Mouse (Mus musculus): ENCODE results near the gene Tbrg1.

The Tbrg1 gene

DNA sequence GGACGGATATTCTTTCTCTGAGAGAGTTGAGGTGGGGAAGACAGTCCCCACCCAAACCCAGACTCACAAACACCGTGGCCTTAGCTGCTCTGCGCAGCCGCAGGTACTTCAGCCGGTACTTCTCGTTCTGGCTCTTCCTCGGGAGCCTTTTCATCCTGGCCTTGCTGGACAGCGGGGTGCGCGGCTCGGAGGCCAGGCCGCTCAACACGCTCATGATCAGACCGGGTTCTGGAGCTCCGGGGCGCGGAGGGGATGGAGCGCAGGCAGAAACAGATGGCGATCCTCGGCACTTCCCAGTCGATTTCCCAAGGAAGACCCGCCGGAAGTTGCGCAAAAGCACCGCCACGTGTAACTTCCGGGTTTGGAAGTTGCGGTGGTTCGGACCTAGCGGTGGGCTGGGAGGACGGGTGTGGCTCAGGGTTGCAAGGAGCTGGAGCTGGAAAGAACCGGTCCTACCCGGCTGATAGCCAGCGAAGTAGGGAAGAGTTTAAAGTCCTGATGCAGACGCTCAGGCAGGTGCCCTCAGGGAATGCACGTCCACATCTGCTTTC is at the start of gene Tbrg1:
Gene Tbrg1 (minus strand): TSS at position 382 of the 551 bp plus-strand sequence.
- peak; percentile 77 for DNase-seq (ENCODE audit: low spot score)

DNA sequence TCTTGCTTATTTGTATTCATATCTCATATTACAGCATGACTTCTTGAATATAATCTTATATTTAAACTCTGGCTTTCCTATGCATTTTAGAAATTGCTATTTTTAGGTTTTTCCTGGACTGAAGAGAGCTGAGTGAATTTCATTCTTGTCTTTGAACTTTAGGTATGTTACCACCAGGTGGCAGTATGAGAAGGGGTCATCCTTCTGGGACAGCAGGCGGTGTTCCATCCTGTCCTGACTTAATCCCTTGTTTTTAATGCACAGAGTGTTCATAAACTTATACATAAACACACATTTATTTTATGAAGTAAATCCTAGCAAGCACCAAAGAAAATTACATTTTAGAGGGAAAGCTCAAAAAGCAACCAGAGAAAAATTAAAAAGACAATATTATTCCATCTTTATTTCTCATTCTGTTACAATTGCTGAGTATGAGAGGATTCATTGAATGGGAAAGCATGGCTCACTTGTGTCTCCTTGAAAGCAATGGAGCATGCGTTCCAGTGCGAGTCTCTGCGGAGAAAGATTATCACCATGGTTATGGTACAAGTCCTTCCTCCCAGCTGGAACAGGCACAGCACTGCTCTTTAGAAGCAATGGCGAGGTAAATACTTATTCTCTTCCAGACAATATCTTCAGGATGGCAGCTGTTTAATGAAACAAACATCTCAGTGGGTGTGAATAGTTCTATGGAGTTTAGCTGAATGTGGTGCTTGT is 33.0 kb upstream of the Tbrg1 start:
- no peak for DNase-seq (ENCODE audit: low spot score)

DNA sequence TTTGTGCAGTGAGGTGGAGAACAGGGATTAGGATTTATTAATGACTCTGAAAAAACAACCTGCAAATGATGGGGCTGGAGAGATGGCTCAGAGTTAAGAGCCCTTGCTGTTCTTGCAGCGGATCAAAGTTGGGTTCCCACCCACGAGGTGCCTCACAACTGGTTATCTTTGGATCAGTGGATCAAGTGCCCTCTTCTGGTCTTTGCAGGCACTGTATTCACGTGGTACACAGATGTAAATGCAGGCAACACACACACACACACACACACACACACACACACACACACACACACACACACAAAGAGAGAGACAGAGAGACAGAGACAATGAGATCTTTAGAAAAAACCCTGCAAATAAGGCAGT is 30.8 kb upstream of the Tbrg1 start:
- no peak for DNase-seq (ENCODE audit: low spot score)

DNA sequence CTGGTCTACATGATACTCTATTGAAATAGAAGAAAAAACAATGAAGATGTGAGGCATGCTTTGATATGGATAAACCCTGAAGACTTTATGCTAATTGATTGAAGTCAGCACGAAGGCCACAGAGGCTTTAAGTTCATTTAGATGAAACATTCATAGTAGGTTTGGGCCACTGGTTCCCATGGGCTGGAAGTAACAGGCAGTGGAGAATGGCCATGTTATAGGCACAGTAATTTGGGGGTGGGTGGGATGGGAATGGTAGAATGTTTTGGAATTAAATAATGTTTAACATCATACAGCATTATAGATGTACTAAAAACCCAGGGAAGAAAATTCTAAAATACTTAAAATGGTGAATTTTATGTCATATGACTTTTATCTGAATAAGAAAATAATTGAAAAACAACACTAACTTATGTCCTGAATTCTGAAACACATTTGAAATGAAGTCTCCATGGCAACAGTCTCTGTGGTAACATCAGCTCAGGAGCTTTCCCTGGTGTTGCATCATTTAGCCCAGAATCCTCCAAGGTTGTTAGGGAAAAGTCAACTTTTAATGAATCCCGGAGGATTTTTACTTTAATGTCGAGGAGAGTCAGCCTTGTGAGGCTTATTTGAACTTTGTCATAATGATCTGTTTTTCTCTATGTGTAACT is 30.3 kb upstream of the Tbrg1 start:
- DNase-seq (ENCODE audit: low spot score) = no peak

DNA sequence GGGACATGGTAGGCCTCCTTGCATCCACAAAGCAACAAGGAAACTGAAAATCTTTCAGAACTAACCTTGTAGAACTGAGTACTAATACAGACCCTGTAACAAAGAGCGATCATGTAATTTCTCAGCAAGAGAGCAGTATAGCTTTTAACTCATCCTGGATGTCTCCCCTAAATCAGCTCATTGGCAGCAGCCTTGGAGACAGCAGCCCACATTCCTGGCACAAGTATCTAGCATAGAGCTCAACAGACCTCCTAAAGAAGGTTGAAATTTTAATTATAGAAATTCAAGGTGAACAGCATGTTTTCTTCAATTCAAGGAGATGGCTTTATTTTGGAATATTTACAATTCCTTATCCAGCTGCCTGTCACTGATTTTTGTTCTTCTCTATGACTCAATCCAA is 24.0 kb upstream of the Tbrg1 start:
- no peak for DNase-seq (ENCODE audit: low spot score)

DNA sequence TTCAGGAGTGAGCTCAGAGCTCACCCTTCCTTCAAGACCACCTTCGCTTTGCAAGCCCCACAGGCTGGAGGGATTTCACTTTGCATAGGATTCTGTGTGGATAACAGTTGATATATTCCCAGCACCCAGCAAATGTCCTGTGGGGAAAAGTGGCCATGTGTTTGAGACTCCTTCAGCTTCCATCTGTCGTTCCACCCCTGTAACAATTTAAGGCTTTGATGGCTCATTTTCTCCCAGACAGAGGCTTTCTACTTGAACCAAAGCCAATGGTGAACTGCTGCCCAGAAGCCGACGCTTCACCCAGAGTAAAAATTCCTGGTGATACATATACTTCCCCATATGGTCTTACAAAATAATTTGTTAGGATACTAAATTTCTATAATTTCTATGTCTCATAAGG is 18.2 kb upstream of the Tbrg1 start:
- no peak for DNase-seq (ENCODE audit: low spot score)

DNA sequence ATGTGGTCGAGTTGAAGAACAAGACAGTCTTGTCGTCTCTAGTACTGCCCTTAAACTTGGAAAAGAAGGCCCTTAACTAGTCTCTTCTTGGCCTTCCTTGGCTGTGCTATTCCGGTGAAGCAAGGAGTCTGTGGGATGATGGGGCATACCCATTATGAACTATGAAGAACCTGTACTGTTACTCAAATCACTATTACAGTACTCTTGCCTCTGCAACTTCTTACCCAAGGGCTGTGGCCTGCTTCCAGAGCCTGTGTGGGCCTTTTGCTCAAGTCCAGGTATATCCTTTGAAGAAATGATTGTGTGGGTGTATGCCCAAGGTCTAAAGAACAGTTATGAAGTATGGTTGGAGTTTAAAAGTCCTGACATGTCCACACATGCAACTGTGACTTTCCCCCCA is 13.1 kb upstream of the Tbrg1 start:
- no peak for DNase-seq (ENCODE audit: low spot score)

DNA sequence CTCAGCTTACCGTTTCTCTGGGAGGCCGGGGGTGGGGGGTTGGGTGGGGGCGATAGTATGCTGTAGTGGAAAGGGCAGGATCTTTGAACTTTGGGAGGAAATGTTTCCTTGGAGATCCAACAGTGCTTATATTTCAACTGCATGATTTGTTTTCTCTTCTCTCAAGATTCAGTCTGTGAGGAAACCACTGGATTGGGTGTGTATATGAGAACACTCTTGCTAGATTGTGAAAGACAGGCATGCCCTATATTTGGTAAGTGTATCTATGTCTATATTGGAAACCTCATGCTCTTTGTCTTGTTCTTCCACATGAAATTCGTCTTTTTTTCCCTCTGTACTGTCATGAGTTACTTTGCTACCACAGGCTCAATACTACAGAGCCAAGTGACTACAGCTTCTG is 12.6 kb upstream of the Tbrg1 start:
- DNase-seq (ENCODE audit: low spot score) = no peak

DNA sequence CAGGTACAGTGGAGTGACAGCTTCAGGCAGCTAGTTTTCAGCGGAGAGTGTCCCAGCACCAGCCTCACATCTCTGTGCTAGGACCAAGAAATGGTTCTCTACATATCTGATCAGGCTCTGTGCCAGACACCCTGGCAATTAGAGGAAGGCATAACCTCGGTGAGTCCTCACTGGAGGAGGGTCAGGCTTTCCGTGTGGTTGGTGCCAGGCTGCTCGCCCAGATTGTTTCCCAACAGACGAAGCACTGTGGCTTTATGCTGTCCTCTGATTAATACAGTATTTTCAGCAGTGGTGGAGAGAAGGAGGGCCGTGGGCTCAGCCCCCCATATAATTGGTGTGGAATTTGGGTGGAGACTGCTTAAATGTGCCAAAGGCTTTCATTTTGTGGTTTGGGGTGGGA is 12.0 kb upstream of the Tbrg1 start, which contains the start of gene Panx3:
Gene Panx3 (minus strand): TSS at position 121 of the 400 bp plus-strand sequence.
- DNase-seq (ENCODE audit: low spot score) = no peak

DNA sequence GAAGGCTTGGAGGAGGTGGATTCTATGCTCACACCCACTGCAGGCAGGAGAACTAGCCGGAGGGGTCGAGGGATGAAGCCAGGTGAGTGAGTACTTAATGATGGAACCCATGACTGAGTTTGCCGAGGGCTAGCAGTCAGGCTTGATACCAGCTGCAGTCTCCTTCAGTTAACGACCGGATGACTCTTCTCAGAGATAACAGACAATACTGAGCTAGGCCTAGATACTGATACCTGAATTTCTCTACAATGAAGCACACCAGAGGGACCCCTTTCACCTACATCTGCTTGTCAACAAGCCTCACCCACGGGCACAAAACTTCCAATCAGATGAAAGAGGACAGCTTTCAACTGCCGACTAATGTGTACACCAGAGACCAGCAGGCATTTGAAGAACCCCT is 8.9 kb upstream of the Tbrg1 start:
- DNase-seq (ENCODE audit: low spot score) = no peak

DNA sequence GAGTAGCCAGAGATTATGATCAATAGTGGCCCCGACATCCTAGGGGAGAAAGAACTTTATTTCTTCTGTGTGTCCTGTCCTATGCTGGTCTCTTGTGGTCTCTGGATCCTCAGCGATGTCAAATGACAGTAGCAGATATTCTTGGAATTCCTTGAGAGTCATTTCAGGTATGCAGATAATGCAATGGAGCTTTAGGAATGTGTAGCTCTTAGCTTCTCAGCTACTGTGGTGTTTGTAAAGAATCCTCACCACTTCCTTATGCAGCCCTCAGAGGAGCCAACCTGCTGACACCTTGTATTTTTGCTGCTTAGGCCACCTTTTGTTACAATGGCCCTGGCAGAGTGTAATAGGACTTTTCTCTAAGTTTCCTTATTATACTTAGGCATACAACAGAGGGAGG is 7.5 kb upstream of the Tbrg1 start:
- no peak for DNase-seq (ENCODE audit: low spot score)

DNA sequence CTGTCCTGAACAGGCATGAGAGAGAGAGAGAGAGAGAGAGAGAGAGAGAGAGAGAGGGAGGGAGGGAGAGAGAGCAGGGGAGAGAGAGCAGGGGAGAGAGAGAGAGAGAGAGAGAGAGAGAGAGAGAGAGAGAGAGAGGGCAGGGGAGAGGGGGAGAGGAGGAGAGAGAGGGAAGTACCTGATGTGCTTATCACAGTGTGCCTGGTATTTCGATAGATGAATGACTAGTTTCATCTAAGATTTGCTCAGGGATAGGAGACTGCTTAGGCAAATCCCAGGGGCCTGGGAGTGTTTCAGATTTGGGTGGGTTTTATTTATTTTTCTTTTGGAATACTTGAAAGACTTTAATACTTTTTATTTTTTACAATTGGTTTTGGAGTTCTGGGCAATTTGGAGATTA is 6.1 kb upstream of the Tbrg1 start:
- no peak for DNase-seq (ENCODE audit: low spot score)

DNA sequence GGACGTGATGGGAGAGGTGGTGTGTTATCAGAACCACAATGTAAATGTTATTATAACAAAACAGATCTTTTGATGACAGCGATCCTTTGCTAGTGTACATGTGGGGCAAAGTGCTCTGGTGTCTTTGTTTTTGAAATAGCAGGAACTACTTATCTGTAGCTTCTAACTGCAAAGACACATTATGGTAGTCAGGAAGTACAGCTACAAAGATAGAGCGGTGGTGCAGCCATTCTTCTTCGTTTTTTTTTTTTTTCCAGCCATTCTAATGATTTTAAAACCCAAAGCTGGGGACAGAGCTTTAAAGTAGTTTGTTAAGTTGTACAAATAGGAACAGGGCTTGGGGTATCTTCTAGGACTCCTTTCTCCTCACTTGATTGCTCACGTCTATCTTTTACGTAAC is 2.3 kb upstream of the Tbrg1 start:
- no peak for DNase-seq (ENCODE audit: low spot score)

DNA sequence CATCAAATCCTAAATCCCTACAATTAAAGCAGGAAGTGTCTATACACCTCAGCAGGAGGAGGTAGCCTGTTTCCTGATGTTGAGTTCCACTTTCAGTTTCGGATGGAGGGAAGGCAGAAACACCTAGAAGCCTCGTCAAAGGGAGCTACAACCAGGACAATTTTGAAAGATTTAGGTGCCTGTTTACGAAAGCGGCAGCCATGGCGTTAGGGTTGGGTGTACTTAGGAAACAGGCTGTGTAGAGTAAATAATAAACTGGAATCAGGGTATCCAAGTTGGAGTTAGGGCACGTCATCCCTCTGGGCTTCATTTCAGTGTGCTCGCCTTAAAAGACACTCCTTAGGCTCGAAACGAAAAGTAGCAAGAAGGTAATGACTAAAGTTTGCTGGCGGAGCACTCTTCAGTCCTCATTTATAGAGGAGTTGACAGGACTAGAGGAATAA is 652 bp downstream of the Tbrg1 start:
- peak; percentile 4 for DNase-seq (ENCODE audit: low spot score)

DNA sequence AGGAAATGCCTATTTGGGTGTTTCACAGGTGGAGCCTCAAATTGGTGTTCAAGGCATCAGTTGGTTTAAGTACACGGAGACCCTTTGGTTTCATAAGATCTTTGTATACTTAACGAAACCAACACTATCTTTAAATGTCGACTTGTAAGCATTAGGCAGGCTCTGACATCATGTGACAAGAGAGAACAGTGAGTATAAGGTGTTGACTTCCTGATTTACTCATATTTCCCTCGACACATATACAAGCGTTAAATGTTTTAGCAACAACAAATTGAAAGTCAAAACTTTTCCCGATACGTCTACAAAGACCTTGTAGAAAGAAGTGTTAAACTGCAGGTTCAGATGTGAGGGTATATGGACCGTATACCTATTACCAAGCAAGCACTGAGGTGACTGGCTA is 1.2 kb downstream of the Tbrg1 start:
- no peak for DNase-seq (ENCODE audit: low spot score)

DNA sequence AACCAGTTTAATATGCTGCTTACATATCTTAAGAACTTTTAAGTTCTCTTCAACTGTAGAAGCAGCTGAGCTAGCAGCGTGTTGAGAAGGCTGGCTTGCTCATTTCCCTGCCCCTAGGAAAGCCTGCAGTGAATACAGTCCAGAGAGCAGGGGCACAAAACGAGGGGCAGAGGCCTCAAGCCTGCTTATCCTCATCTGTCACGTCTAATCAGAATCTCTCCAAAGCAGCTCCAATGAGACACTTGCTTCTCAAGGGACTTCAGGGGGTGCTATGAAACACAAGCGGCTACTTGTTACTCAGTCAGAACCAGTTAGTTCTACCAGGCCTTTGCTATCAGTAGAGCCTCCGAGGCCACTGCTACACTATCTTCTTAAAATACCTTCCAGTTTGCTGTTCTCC is 3.3 kb downstream of the Tbrg1 start:
- no peak for DNase-seq (ENCODE audit: low spot score)

DNA sequence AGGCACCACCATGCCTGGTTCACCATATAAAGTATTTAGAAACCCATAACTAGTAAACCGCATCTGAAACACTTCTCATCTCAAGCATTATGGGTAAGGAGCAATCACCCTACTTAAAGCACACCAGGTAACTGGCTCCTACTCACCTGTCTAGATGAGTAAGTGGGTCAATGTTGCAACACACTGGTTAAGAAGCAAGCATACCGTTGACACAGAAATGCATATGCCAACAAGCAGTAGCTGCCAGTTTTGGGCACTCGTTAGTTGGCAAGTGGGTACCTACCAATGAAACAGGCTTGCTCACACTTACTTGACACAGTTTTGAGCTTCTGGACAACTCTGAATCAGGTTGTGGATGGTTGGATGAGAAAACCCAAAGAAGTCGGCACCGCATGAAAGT is 6.5 kb downstream of the Tbrg1 start:
- DNase-seq (ENCODE audit: low spot score) = no peak

DNA sequence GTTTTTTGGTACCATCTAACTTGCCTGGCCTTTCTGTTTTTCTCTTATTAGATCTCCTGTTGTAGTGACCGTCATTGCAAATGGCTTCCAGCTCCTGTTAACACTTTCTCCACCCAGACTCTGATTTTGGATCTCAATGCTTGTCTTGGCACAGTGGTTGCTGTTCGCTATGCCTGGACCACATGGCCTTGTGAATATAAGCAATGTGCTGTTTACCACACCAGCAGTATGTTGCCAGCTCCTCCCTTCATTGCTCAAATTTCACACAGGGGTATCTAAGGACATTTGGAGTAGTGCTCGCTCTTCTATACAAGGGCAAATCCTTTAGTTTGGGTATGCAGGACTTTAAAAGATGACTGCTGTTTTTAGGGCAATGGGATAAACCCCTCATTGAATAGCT is 10.9 kb downstream of the Tbrg1 start:
- DNase-seq (ENCODE audit: low spot score) = no peak

DNA sequence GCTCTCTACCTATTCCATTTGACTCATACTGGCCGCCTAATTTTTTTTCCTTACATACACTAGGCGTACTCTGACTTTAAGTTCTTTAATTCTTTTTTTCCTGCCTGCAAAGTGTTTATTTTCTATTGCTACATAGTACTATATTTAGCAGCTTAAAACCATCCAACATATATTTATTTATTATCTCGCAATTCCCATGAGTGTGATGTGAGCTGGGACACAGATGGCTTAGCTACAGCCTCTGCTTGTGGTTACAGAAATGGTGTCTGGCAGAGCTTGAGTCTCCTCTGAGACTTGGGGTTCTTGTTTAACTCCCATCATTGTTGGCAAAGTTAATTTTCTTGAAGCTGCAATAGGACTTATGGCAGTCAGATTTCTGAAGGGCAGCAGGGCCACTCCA is 18.4 kb downstream of the Tbrg1 start:
- DNase-seq (ENCODE audit: low spot score) = no peak

DNA sequence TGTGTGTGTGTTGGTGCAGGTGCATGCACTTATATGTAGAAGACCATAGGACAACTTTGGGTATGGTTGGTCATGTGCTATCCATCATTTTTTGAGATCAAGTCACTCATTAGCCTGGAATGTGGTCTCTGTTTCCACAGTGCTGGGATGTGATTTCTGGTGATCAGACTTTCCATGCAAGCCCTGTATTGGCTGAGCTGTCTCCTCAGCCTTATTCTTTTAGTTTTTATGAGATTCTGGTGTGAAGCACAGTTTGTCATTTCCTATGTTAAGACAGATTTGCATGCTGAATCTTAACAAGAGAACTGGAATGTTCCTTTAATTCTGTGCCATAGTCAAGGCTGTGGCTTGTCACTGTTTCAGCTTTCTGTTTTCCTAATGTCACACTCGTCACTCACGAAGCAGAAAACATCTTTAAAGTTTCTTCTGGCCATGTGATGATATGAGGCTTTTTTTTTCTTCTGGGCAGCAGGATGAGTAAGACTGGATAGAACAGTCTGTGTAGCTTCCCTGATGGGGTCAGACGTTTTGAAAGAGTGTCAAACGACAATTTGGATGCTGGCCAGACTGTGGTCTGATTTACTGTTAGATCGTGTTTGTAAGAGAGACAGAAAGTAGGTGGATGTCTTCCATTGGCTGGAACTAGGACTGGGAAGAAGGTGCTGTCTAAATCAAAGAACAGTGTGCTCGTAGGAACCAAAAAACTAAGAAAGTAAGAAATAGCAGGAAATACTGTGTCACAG is 20.1 kb downstream of the Tbrg1 start:
- DNase-seq (ENCODE audit: low spot score) = no peak

DNA sequence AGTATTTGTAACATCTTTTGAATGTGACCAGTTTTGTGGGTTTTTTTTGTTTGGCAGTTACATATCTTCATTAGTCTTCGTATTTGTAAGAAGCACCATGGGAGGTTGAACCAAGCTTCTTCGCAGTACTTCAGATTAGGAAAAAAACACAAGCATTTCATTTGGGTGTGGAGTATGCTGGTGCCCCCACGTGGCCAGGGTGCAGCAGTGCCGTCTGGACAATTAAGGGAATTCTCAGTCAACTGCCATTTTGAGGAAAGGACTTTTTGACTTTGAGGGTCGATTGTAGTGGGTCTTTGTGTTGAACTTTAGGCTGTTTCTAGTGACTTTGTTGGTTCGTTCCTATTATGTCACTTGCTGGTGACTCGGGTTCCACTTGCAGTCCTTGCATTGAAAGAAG is 20.8 kb downstream of the Tbrg1 start:
- no peak for DNase-seq (ENCODE audit: low spot score)

DNA sequence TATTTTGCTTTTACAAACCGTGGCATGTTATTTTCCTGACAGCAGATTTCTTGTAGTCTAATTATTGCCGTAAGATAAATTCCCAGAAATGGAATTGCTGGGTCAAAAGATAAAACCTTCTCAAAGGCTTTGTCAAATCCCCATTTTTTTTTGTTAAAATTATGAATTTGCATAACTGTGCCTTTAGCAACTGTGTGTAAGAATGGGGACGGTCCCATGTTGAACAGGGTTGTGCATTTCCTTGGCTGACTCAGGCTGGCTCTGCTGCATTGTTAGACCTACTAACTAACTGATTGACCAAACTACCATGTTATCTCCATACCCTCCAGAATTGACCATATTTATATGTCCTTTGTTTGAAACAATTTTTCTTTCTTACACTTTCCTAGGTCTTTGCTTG is 22.8 kb downstream of the Tbrg1 start:
- DNase-seq (ENCODE audit: low spot score) = no peak

DNA sequence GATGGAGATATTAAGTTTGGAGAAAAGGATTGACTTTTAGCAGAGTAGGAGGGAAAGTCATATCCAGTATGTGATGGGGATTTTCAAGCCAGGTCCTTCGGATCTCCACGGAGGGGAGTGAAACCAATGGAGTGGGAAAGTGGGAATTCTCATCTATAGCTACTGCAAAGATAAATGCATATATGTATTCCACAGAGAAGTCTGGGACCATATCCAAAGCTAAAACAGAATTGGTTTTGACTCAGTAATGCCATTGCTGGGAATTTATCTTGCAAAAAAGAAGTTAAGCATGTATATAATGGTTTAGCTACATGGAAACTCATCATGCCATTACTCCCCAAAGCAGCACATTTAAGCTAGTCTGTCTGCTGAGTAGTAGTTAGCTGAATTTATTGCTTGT is 24.8 kb downstream of the Tbrg1 start:
- no peak for DNase-seq (ENCODE audit: low spot score)
